Comparison of ENCODE assay signal across 8 mouse cellular contexts in genomic region chr6:120492499-120493373, GRCm38 (mm10). TPM values are rescaled to one million over a fixed set of nuclear protein-coding genes. Genes with fewer than 3 reads are reported as not detected.
DNase-seq lines count a peak whose midpoint lies in the region; ATAC-seq and TF ChIP-seq lines count a peak whose summit lies in the region.

No protein-coding gene starts in this region.

- H3K4me3 ChIP-seq in forebrain, embryonic 15.5 days = peak overlapping the region; percentile 67
- peak overlapping the region; percentile 60 for H3K4me3 ChIP-seq in stomach, postnatal 0 days (ENCODE audit: low read depth, low read length)

- peak; percentile 15; the same call in 1 of the 2 replicates for ATAC-seq in forebrain, embryonic 15.5 days (replicated peaks)
- ATAC-seq in megakaryocyte-erythroid progenitor cell, adult 5-6 weeks (replicated peaks; ENCODE audit: low FRiP score, low TSS enrichment, poor library complexity, severe bottlenecking) = peak; percentile 43; the same call in 1 of the 2 replicates
- ATAC-seq in stomach, postnatal 0 days (ENCODE audit: low FRiP score, low TSS enrichment) = peak; percentile 59

- H3K9me3 ChIP-seq in forebrain, embryonic 15.5 days = no peaks in the 10 kb centered on the region
- H3K9me3 ChIP-seq in stomach, postnatal 0 days (ENCODE audit: control insufficient read depth, low read length) = no peaks in the 10 kb centered on the region

- peak overlapping the region; percentile 72 for H3K9ac ChIP-seq in forebrain, embryonic 15.5 days (replicated peaks)
- no peak overlapping the region for H3K9ac ChIP-seq in stomach, postnatal 0 days (ENCODE audit: low read length)

- H3K27ac ChIP-seq in forebrain, embryonic 15.5 days (replicated peaks) = peak overlapping the region; percentile 92
- H3K27ac ChIP-seq in stomach, postnatal 0 days (replicated peaks) = no peak overlapping the region

- no peaks in the 10 kb centered on the region for H3K36me3 ChIP-seq in forebrain, embryonic 15.5 days
- H3K36me3 ChIP-seq in stomach, postnatal 0 days (ENCODE audit: control insufficient read depth, insufficient read depth, low read length) = no peaks in the 10 kb centered on the region

- under 1% methylated on average over 94 of the region's 95 CpGs for WGBS in forebrain, embryonic 15.5 days
- WGBS in stomach, postnatal 0 days = 1% methylated on average over 87 of the region's 95 CpGs

- H3K27me3 ChIP-seq in forebrain, embryonic 15.5 days = no peaks in the 10 kb centered on the region
- peaks cover 7% of the 10 kb centered on the region for H3K27me3 ChIP-seq in stomach, postnatal 0 days (ENCODE audit: control insufficient read depth, insufficient read depth, low read length)

- TF ChIP-seq EP300 in stomach, postnatal 0 days (optimal IDR thresholded peaks at IDR 0.05) = no peak

- H3K4me1 ChIP-seq in forebrain, embryonic 15.5 days = peaks cover 46% of the 10 kb centered on the region
- H3K4me1 ChIP-seq in stomach, postnatal 0 days (replicated peaks; ENCODE audit: control insufficient read depth, insufficient read depth) = no peaks in the 10 kb centered on the region

- peak; percentile 12 for DNase-seq in cerebellum, adult 11 months
- DNase-seq in cerebellum, adult 8-10 months = no peak
- DNase-seq in urinary bladder, adult 18-20 months (ENCODE audit: low spot score in 2 of 2) = peak; percentile 21 to 39
- DNase-seq in urinary bladder, postnatal 10 days (ENCODE audit: low spot score) = no peak
- DNase-seq in kidney, postnatal 10 days = peak; percentile 56
- peak; percentile 64 for DNase-seq in stomach, postnatal 0 days (ENCODE audit: low spot score)

- peak overlapping the region; percentile 57 for H3K4me2 ChIP-seq in forebrain, embryonic 15.5 days (replicated peaks)
- peak overlapping the region; percentile 97 for H3K4me2 ChIP-seq in stomach, postnatal 0 days (replicated peaks; ENCODE audit: low read depth)

- TF ChIP-seq CTCF in stomach, postnatal 0 days (IDR thresholded peaks at IDR 0.05; ENCODE audit: low read depth) = no peak

RNA-seq across cellular contexts. Expression of gene Tmem121b, which starts 0.9 kb away (rescaled TPM):
- polyA plus RNA-seq in forebrain, embryonic 15.5 days (2015; fragmentation: Nextera tagmentation; extraction: Ambion mirVana) = 3.5 and 3.6 TPM in 2 replicates
- not detected in 2 replicates for total RNA-seq in megakaryocyte-erythroid progenitor cell, adult 5-6 weeks (2014; fragmentation: Nextera tagmentation)
- total RNA-seq in megakaryocyte-erythroid progenitor cell, adult 5-6 weeks (2017) = not detected in 2 replicates
- polyA plus RNA-seq in stomach, postnatal 0 days (2015; fragmentation: Nextera tagmentation; extraction: Ambion mirVana) = 0.02 TPM in 2 replicates

RNA-seq across cellular contexts. Expression of gene Il17ra, which starts 29.7 kb away (rescaled TPM):
- polyA plus RNA-seq in forebrain, embryonic 15.5 days (2015; fragmentation: Nextera tagmentation; extraction: Ambion mirVana) = 4.1 and 5.4 TPM in 2 replicates
- 34.5 and 40.8 TPM in 2 replicates for total RNA-seq in megakaryocyte-erythroid progenitor cell, adult 5-6 weeks (2014; fragmentation: Nextera tagmentation)
- 30.4 and 45.9 TPM in 2 replicates for total RNA-seq in megakaryocyte-erythroid progenitor cell, adult 5-6 weeks (2017)
- polyA plus RNA-seq in stomach, postnatal 0 days (2015; fragmentation: Nextera tagmentation; extraction: Ambion mirVana) = 3.5 and 4.2 TPM in 2 replicates

RNA-seq across cellular contexts. Expression of gene Hdhd5, which starts 38.4 kb away (rescaled TPM):
- 16.8 and 18.2 TPM in 2 replicates for polyA plus RNA-seq in forebrain, embryonic 15.5 days (2015; fragmentation: Nextera tagmentation; extraction: Ambion mirVana)
- 18.5 and 24.8 TPM in 2 replicates for total RNA-seq in megakaryocyte-erythroid progenitor cell, adult 5-6 weeks (2014; fragmentation: Nextera tagmentation)
- total RNA-seq in megakaryocyte-erythroid progenitor cell, adult 5-6 weeks (2017) = 10.1 and 18.1 TPM in 2 replicates
- 8.5 and 9.2 TPM in 2 replicates for polyA plus RNA-seq in stomach, postnatal 0 days (2015; fragmentation: Nextera tagmentation; extraction: Ambion mirVana)

Comparison
In these comparisons a context has a peak if more than half of its experiments do, and no peak if none do; other contexts are left out.
1. DNase-seq: peak in cerebellum, adult 11 months (single experiment), urinary bladder, adult 18-20 months (2 of 2), kidney, postnatal 10 days (single experiment) and stomach, postnatal 0 days (single experiment); none in cerebellum, adult 8-10 months (single experiment) and urinary bladder, postnatal 10 days (single experiment).
2. Peak in every context shown above with its lines, with median percentiles within 50 percentile points of each other: ATAC-seq.